Mouse (Mus musculus) liver, adult 2 months (tissue): ENCODE measurements at regions not wholly inside any gene's neighbourhood (a gene's known extent, or its start where the extent isn't known, plus 50 kb on each side); places are given as distances from the start of the nearest gene placed in this dataset.

Experiments used
- CTCF ChIP-seq: fragments of 200-500 bp; IDR thresholded peaks from 2 replicates; pipeline ENCODE4 v1.5.1; 2011; ENCODE audit warnings: low read depth, low read length, control low read depth
- POLR2A ChIP-seq: fragments of 200-500 bp; IDR thresholded peaks from 2 replicates; pipeline ENCODE4 v1.6.1; 2011; ENCODE audit warnings: low read length, control low read depth; ENCODE audit not compliant: insufficient read depth; ENCODE audit errors: extremely low read depth

DNA sequence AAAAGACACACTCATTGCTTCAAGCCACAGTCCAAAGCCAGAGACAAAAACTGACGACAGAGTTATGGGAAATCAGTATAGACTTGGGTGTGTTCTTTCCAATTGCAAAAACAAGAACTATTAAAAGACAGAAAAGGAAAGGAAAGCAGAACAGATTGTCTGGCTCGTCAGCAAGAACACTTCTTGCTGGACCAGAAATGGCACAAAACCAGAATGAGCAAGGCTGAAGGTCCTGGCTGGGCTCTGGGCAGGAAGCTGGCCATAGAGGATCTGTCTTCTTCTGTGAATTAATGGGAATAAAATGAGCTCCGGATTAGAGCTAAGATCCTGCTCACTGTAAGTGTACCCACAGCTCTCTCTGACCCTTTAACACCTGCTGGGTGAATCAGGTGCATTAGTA is 199.9 kb upstream of the Prkcq start:
- TF ChIP-seq CTCF (no peak), POLR2A (no peak)
